Mouse (Mus musculus): ENCODE data around the gene Dpep3.
A peak's percentile ranks its signal among the peaks of the same experiment; 100 is the strongest.

The Dpep3 gene

GRCm38 (mm10) chr8:105935863-105936603, 43.2 kb downstream of the Dpep3 start:
- DNase-seq (ENCODE audit: low spot score) = peak; percentile 18

- no peak for DNase-seq (ENCODE audit: low spot score)
These were observed 44.1 kb downstream of the Dpep3 start for GRCm38 (mm10) chr8:105935105-105935504.

- no peak for DNase-seq (ENCODE audit: low spot score)
These were observed 45.5 kb downstream of the Dpep3 start, which contains the start of gene Ctrl for GRCm38 (mm10) chr8:105933762-105934161. Gene Ctrl, minus strand, starts transcription at chr8:105933862.

GRCm38 (mm10) chr8:105932525-105932924, 46.7 kb downstream of the Dpep3 start:
- DNase-seq (ENCODE audit: low spot score) = no peak

GRCm38 (mm10) chr8:105931271-105931670, 48.0 kb downstream of the Dpep3 start:
- DNase-seq (ENCODE audit: low spot score) = no peak

GRCm38 (mm10) chr8:105930602-105931001, 48.6 kb downstream of the Dpep3 start:
- DNase-seq (ENCODE audit: low spot score) = peak; percentile 84

GRCm38 (mm10) chr8:105925123-105925522, 54.1 kb downstream of the Dpep3 start:
- no peak for DNase-seq (ENCODE audit: low spot score)

All from retina, embryonic 14.5 days (tissue).